Mouse (Mus musculus): Measurements from ENCODE around the gene Cux1. TPM values are rescaled to one million over a fixed set of nuclear protein-coding genes. Genes with fewer than 3 reads are reported as not detected.

Gene Cux1
- polyA plus RNA-seq, 1 experiment: 24.7 TPM

DNA sequence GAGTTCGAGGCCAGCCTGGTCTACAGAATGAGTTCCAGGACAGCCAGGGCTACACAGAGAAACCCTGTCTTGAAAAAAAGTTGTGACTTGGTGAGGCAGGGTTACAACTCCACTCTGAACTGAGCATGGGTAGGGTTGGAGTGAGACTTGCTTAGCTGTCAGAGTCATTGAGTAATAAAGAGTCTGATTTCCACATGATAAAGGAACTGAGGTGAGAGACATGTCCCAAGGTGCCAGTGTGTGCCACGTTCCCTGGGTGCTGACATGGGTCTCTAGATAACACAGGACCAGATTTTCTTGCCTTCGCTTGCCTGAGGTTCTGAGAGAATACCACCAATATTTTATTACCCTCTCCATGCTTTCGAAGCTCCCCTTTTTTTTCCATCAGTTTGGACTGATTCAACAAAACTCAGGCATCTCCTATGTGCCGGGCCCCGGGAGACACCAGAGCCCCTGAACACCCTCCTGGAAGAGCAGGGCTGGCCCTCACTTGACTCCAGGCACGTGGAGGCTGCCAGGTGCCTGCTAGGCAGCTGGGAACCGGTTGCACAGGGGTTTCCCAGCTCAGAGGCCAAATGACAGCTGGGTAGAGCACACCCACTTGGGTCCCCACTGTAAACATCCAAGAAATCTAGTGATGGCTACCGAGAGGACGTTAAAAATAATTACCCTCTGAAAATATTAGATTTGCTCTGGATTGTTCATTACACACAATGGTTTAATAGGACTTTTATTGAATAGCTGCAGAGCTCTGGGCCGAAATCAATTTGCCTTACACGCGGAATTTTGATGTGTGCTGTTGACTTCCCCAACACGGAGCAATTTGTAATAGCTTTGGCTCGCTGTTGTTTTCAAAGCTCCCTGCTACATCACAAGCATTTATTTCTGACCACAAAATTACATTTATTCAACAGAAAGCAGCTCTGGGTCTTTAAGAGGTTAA, 164.4 kb downstream of the Cux1 start:
- Histone ChIP-seq H3K27ac (ENCODE audit: insufficient read depth, low read length) (peak overlapping the region; percentile 69), H3K36me3 (ENCODE audit: control insufficient read depth, insufficient read depth, low read length) (no peaks in the 10 kb centered on the region), H3K27me3 (ENCODE audit: control insufficient read depth, insufficient read depth, low read length) (no peaks in the 10 kb centered on the region), H3K4me3 (ENCODE audit: extremely low read depth, insufficient read depth, insufficient read length) (no peak overlapping the region), H3K4me1 (ENCODE audit: control insufficient read depth, insufficient read depth, insufficient read length) (peaks cover 8% of the 10 kb centered on the region)
- 55% methylated on average over 15 of the region's 15 CpGs for WGBS
- no peak for DNase-seq (ENCODE audit: low read depth in 1 of 2, low spot score in 2 of 2)
- TF ChIP-seq CTCF (IDR thresholded peaks at IDR 0.05; ENCODE audit: extremely low read depth, insufficient read depth, insufficient read length, insufficient replicate concordance) (no peak), POLR2A (IDR thresholded peaks at IDR 0.05; ENCODE audit: low read depth, low read length) (no peak)

DNA sequence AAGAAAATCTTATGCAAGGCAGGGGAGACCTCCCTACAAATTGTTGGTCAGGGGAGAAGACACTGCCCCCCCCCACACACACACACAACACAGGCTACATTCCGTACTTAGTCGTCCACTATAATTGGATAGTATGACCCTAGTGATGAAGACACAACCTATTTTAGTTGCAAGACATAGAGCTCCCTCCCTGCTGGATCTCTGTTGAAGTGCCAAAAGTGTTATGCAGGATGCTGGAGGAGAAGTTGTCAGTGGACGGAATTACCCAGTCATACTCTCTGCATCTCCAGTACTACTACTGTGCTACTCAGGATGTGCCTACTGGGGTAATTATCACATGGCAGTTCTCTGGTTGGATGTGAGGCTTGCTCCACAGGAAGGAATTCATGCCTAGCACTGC, 168.6 kb downstream of the Cux1 start:
- no peak overlapping the region for H3K27ac ChIP-seq (ENCODE audit: insufficient read depth, low read length)
- no peak for DNase-seq (ENCODE audit: low read depth in 1 of 2, low spot score in 2 of 2)
- TF ChIP-seq CTCF (IDR thresholded peaks at IDR 0.05; ENCODE audit: extremely low read depth, insufficient read depth, insufficient read length, insufficient replicate concordance): no peak
- TF ChIP-seq POLR2A (IDR thresholded peaks at IDR 0.05; ENCODE audit: low read depth, low read length): no peak
- H3K27me3 ChIP-seq (ENCODE audit: control insufficient read depth, insufficient read depth, low read length): no peaks in the 10 kb centered on the region
- no peak overlapping the region for H3K4me3 ChIP-seq (ENCODE audit: extremely low read depth, insufficient read depth, insufficient read length)
- no peaks in the 10 kb centered on the region for H3K36me3 ChIP-seq (ENCODE audit: control insufficient read depth, insufficient read depth, low read length)
- peaks cover 11% of the 10 kb centered on the region for H3K4me1 ChIP-seq (ENCODE audit: control insufficient read depth, insufficient read depth, insufficient read length)
- 93% methylated on average over 3 of the region's 3 CpGs for WGBS

DNA sequence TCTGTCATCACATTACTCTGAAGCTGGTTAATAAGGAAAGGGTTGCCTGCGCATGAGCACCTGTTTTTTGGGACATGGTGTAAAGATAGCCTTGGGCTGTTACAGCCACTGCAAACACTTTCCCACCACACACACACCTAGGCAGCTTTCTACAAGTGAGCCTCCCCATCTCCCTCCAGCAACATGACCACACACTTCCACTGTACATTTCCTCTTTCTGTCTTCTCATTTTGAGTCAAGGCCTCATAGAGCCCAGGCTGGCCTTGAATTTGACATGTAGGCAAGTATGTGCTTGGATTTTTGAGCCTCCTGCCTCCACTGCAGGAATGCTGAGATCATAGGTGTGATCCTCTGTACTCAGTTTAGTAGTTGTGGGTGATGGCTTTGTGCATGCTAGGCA, 170.6 kb downstream of the Cux1 start:
- DNase-seq (ENCODE audit: low read depth in 1 of 2, low spot score in 2 of 2): peak in 1 of 2 experiments; percentile 18
- WGBS: 68% methylated on average over 1 of the region's 1 CpGs
- Histone ChIP-seq H3K36me3 (ENCODE audit: control insufficient read depth, insufficient read depth, low read length) (peaks cover 1% of the 10 kb centered on the region; the same call in 1 of the 2 replicates), H3K4me3 (ENCODE audit: extremely low read depth, insufficient read depth, insufficient read length) (no peak overlapping the region), H3K4me1 (ENCODE audit: control insufficient read depth, insufficient read depth, insufficient read length) (peaks cover 9% of the 10 kb centered on the region), H3K27ac (ENCODE audit: insufficient read depth, low read length) (peak overlapping the region; percentile 7; the same call in 1 of the 2 replicates), H3K27me3 (ENCODE audit: control insufficient read depth, insufficient read depth, low read length) (no peaks in the 10 kb centered on the region)
- TF ChIP-seq POLR2A (IDR thresholded peaks at IDR 0.05; ENCODE audit: low read depth, low read length) (no peak), CTCF (IDR thresholded peaks at IDR 0.05; ENCODE audit: extremely low read depth, insufficient read depth, insufficient read length, insufficient replicate concordance) (no peak)

- WGBS: 70% methylated on average over 7 of the region's 7 CpGs
- peaks cover 9% of the 10 kb centered on the region for H3K4me1 ChIP-seq (ENCODE audit: control insufficient read depth, insufficient read depth, insufficient read length)
- no peak overlapping the region for H3K27ac ChIP-seq (ENCODE audit: insufficient read depth, low read length)
- no peak for DNase-seq (ENCODE audit: low read depth in 1 of 2, low spot score in 2 of 2)
- TF ChIP-seq CTCF (IDR thresholded peaks at IDR 0.05; ENCODE audit: extremely low read depth, insufficient read depth, insufficient read length, insufficient replicate concordance): no peak
- TF ChIP-seq POLR2A (IDR thresholded peaks at IDR 0.05; ENCODE audit: low read depth, low read length): no peak
- no peak overlapping the region for H3K4me3 ChIP-seq (ENCODE audit: extremely low read depth, insufficient read depth, insufficient read length)
- no peaks in the 10 kb centered on the region for H3K27me3 ChIP-seq (ENCODE audit: control insufficient read depth, insufficient read depth, low read length)
- H3K36me3 ChIP-seq (ENCODE audit: control insufficient read depth, insufficient read depth, low read length): peaks cover 1% of the 10 kb centered on the region
These were observed 171.0 kb downstream of the Cux1 start for GRCm38 (mm10) chr5:136396256-136396655.

DNA sequence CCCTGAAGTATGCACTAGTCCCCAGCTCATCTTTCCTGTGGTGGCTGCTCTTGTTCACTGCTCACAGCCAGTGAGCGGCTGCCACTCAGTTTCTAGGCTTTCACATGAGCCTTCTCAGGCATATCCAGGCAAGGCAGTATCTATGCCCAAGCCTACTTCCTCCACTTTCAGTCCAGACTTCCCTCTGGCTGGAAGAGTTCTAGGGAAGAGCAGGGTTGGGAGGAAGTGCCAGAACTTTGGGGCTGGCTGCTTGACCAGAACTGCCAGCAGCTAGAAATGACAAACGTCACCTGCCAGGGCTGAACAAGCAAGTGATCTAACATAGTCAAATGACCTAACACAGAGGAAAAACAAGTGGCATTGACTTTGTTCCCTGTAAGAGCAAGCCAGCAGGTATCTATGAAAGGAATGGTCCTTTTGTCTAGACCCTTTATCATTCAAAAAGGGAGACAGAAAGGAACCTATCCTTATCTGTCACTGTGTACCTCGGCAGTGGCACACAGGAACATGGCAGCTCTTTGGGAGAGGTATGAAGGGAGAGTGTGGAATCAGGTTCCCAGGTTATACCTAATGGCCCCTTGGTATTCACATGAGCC, 171.6 kb downstream of the Cux1 start:
- no peaks in the 10 kb centered on the region for H3K27me3 ChIP-seq (ENCODE audit: control insufficient read depth, insufficient read depth, low read length)
- no peak overlapping the region for H3K4me3 ChIP-seq (ENCODE audit: extremely low read depth, insufficient read depth, insufficient read length)
- peaks cover 9% of the 10 kb centered on the region for H3K4me1 ChIP-seq (ENCODE audit: control insufficient read depth, insufficient read depth, insufficient read length)
- TF ChIP-seq CTCF (IDR thresholded peaks at IDR 0.05; ENCODE audit: extremely low read depth, insufficient read depth, insufficient read length, insufficient replicate concordance) (no peak), POLR2A (IDR thresholded peaks at IDR 0.05; ENCODE audit: low read depth, low read length) (no peak)
- 72% methylated on average over 3 of the region's 3 CpGs for WGBS
- no peak for DNase-seq (ENCODE audit: low read depth in 1 of 2, low spot score in 2 of 2)
- H3K27ac ChIP-seq (ENCODE audit: insufficient read depth, low read length): no peak overlapping the region
- H3K36me3 ChIP-seq (ENCODE audit: control insufficient read depth, insufficient read depth, low read length): peaks cover 3% of the 10 kb centered on the region

DNA sequence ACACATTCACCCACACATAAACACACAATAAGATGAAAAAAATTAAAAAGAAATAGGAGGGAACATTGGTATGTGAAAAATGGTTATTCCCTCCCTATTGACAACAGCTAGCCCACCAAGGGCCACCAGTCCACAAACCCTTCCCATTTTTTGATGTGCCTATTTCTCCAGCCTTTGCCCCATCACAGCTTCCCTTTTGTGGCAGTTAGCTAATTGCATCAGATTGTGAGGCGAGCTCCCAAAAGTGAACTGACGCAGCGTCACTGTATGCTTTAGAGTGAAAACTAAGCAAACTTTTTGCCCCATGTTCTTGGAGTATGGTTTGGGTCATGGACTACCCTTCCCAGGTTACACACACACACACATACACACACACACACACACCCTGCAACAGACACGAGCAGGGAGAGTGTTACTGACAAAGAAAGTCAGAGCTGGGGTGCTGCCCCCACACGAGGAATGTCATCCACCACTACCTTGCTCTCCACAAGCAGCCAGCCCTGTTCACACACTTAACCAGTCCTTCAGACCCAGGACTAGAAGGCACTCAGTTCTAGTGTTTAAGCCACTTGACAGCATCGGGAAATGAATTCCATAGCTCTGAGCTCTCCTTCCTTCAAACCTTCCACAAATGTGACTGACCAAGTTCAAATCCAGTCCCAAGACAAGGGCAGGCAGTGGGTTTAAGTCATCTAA, 172.6 kb downstream of the Cux1 start:
- Histone ChIP-seq H3K4me3 (ENCODE audit: extremely low read depth, insufficient read depth, insufficient read length) (no peak overlapping the region), H3K4me1 (ENCODE audit: control insufficient read depth, insufficient read depth, insufficient read length) (peaks cover 9% of the 10 kb centered on the region), H3K27ac (ENCODE audit: insufficient read depth, low read length) (no peak overlapping the region), H3K36me3 (ENCODE audit: control insufficient read depth, insufficient read depth, low read length) (peaks cover 4% of the 10 kb centered on the region), H3K27me3 (ENCODE audit: control insufficient read depth, insufficient read depth, low read length) (no peaks in the 10 kb centered on the region)
- WGBS: 87% methylated on average over 6 of the region's 6 CpGs
- DNase-seq (ENCODE audit: low read depth in 1 of 2, low spot score in 2 of 2): no peak
- no peak for TF ChIP-seq CTCF (IDR thresholded peaks at IDR 0.05; ENCODE audit: extremely low read depth, insufficient read depth, insufficient read length, insufficient replicate concordance)
